Mouse (Mus musculus) embryonic facial prominence, embryonic 15.5 days (tissue): ENCODE results near the gene Tinag. TPM values are rescaled to one million over a fixed set of nuclear protein-coding genes. Genes with fewer than 3 reads are reported as not detected.

Experiments
- ATAC-seq: fragments of 200-750 bp; cut with Nextera tagmentation; 2 replicates; pipeline ENCODE4 v1.8.0; 2017; ENCODE audit warnings: low read depth, moderate TSS enrichment; ENCODE audit not compliant: insufficient number of reproducible peaks, low FRiP score, low TSS enrichment
- H3K27ac ChIP-seq: fragments of 300-500 bp; sonication (generic); replicated peaks from 2 replicates; pipeline ENCODE4 v1.5.1; 2015; ENCODE audit warnings: mild to moderate bottlenecking, inconsistent platforms
- H3K27me3 ChIP-seq: fragments of 300-500 bp; sonication (generic); 2 replicates; pipeline ENCODE4 v1.6.1; 2015; ENCODE audit warnings: inconsistent platforms
- H3K36me3 ChIP-seq: fragments of 300-500 bp; sonication (generic); 2 replicates; pipeline ENCODE4 v1.6.1; 2015; ENCODE audit warnings: mild to moderate bottlenecking, inconsistent platforms
- H3K4me1 ChIP-seq: fragments of 300-500 bp; sonication (generic); 2 replicates; pipeline ENCODE4 v1.6.1; 2015; ENCODE audit warnings: inconsistent platforms
- H3K4me2 ChIP-seq: fragments of 300-500 bp; sonication (generic); replicated peaks from 2 replicates; pipeline ENCODE4 v1.6.1; 2015; ENCODE audit warnings: mild to moderate bottlenecking, inconsistent platforms
- H3K4me3 ChIP-seq: fragments of 300-500 bp; sonication (generic); replicated peaks from 2 replicates; pipeline ENCODE4 v1.5.1; 2015; ENCODE audit warnings: mild to moderate bottlenecking, inconsistent platforms
- H3K9ac ChIP-seq: fragments of 300-500 bp; sonication (generic); 2 replicates; pipeline ENCODE4 v1.6.1; 2015; ENCODE audit warnings: inconsistent platforms
- H3K9me3 ChIP-seq: fragments of 300-500 bp; sonication (generic); replicated peaks from 2 replicates; pipeline ENCODE4 v1.6.1; 2016; ENCODE audit warnings: inconsistent platforms
- WGBS: fragments of 180-500 bp; shearing (Covaris S2); methylation state at CpG from one replicate; pipeline ENCODE4 v1.1.7; 2015; 5-methylcytosine and 5-hydroxymethylcytosine counted together
- polyA plus RNA-seq: library from polyadenylated mRNA; unstranded; fragments of >200 nt; fragmentation: Nextera tagmentation; extraction: Ambion mirVana; gene quantifications from 2 replicates; pipeline ENCODE4 v1.2.1, GENCODE M21; 2015

The Tinag gene
- polyA plus RNA-seq, 1 experiment from 2014 or later, result 0.21 TPM

- Histone ChIP-seq H3K4me2 (no peak overlapping the region), H3K9me3 (no peaks in the 10 kb centered on the region), H3K9ac (no peak overlapping the region), H3K27me3 (no peaks in the 10 kb centered on the region), H3K27ac (no peak overlapping the region), H3K4me1 (no peaks in the 10 kb centered on the region), H3K4me3 (no peak overlapping the region), H3K36me3 (no peaks in the 10 kb centered on the region)
- 79% methylated on average over 4 of the region's 4 CpGs for WGBS
- ATAC-seq, result no peak
Measured at GRCm38 (mm10) chr9:77018935-77019334, 26.7 kb downstream of the Tinag start.

GRCm38 (mm10) chr9:76996021-76996420 lies 49.6 kb downstream of the Tinag start:
- H3K9me3 ChIP-seq, result no peaks in the 10 kb centered on the region
- ATAC-seq, result no peak
- no peaks in the 10 kb centered on the region for H3K27me3 ChIP-seq
- H3K9ac ChIP-seq, result no peak overlapping the region
- no peaks in the 10 kb centered on the region for H3K36me3 ChIP-seq
- 82% methylated on average over 1 of the region's 1 CpGs for WGBS
- no peak overlapping the region for H3K4me2 ChIP-seq
- H3K4me3 ChIP-seq, result no peak overlapping the region
- H3K4me1 ChIP-seq, result no peaks in the 10 kb centered on the region
- H3K27ac ChIP-seq, result no peak overlapping the region

GRCm38 (mm10) chr9:76989946-76990345 lies 55.6 kb downstream of the Tinag start:
- Histone ChIP-seq H3K27me3 (no peaks in the 10 kb centered on the region), H3K4me3 (no peak overlapping the region), H3K9ac (no peak overlapping the region), H3K4me2 (no peak overlapping the region), H3K36me3 (no peaks in the 10 kb centered on the region), H3K27ac (no peak overlapping the region), H3K4me1 (no peaks in the 10 kb centered on the region), H3K9me3 (no peaks in the 10 kb centered on the region)
- ATAC-seq, result no peak

- H3K27ac ChIP-seq, result no peak overlapping the region
- no peaks in the 10 kb centered on the region for H3K36me3 ChIP-seq
- no peak overlapping the region for H3K4me2 ChIP-seq
- ATAC-seq, result no peak; the same call in 1 of the 2 replicates
- no peaks in the 10 kb centered on the region for H3K27me3 ChIP-seq
- no peak overlapping the region for H3K9ac ChIP-seq
- no peak overlapping the region for H3K4me3 ChIP-seq
- WGBS, result 59% methylated on average over 1 of the region's 1 CpGs
- no peaks in the 10 kb centered on the region for H3K4me1 ChIP-seq
- H3K9me3 ChIP-seq, result no peaks in the 10 kb centered on the region
Measured at GRCm38 (mm10) chr9:76934813-76935212, 110.8 kb downstream of the Tinag start.

GRCm38 (mm10) chr9:76915093-76915661 lies 130.4 kb downstream of the Tinag start:
- 67% methylated on average over 5 of the region's 5 CpGs for WGBS
- Histone ChIP-seq H3K36me3 (no peaks in the 10 kb centered on the region), H3K27me3 (no peaks in the 10 kb centered on the region), H3K9ac (no peak overlapping the region), H3K9me3 (no peaks in the 10 kb centered on the region), H3K4me3 (no peak overlapping the region), H3K27ac (no peak overlapping the region), H3K4me2 (no peak overlapping the region), H3K4me1 (no peaks in the 10 kb centered on the region)
- no peak for ATAC-seq
